In genomic region chr14:79280456-79280855, GRCm38 (mm10) we compare ENCODE assay signal across 16 mouse cellular contexts. TPM values are rescaled to one million over a fixed set of nuclear protein-coding genes. Genes with fewer than 3 reads are reported as not detected.
A peak's percentile ranks its signal among the peaks of the same experiment; 100 is the strongest.
DNase-seq lines count a peak whose midpoint lies in the region; ATAC-seq and TF ChIP-seq lines count a peak whose summit lies in the region.
"Had no signal": no experiment of that assay in that cellular context is flagged by ENCODE, and none has a peak within 500 bp of the region (broad histone marks: within the 10 kb centered on the region; RNA-seq: fewer than 3 reads in every experiment).

No protein-coding gene starts in this region.

- 66% methylated on average over 9 of the region's 9 CpGs for WGBS in kidney, postnatal 0 days

- H3K4me1 ChIP-seq in kidney, postnatal 0 days (replicated peaks; ENCODE audit: insufficient read depth, low read length): 0 out of 2 replicates have a peak, but pooled peaks cover 9% of the 10 kb centered on the region

- no peaks in the 10 kb centered on the region for H3K36me3 ChIP-seq in kidney, postnatal 0 days (ENCODE audit: insufficient read depth, low read length)
- H3K36me3 ChIP-seq: liver, embryonic 13.5 days had no signal

- no peak overlapping the region for H3K4me3 ChIP-seq in kidney, postnatal 0 days (replicated peaks; ENCODE audit: low read depth, low read length)
- H3K4me3 ChIP-seq: liver, embryonic 13.5 days had no signal

- H3K27ac ChIP-seq in kidney, postnatal 0 days: no peak overlapping the region
- H3K27ac ChIP-seq: liver, embryonic 13.5 days had no signal

- peak; percentile 88 for ATAC-seq in kidney, postnatal 0 days (replicated peaks; ENCODE audit: low FRiP score, low read depth)
- ATAC-seq in activated CD4-positive, CD25-positive, alpha-beta regulatory T cell, adult 4 months: peak; percentile 32
- peak; percentile 25; the same call in 1 of the 2 replicates for ATAC-seq in neutrophil, adult 5-6 weeks (ENCODE audit: extremely low read depth, insufficient number of reproducible peaks, low FRiP score, poor library complexity, severe bottlenecking)

- no peak overlapping the region for H3K4me2 ChIP-seq in kidney, postnatal 0 days (ENCODE audit: low read length)
- H3K4me2 ChIP-seq: liver, embryonic 13.5 days had no signal

- DNase-seq in kidney, postnatal 0 days (ENCODE audit: low spot score): no peak
- DNase-seq in kidney, postnatal 4 days: no peak
- DNase-seq in thymus, postnatal 4 days: peak; percentile 75
- DNase-seq in adrenal gland, postnatal 4 days (ENCODE audit: low spot score in 2 of 2): no peak
- DNase-seq in cerebellum, postnatal 4 days (ENCODE audit: low spot score in 2 of 2): no peak
- DNase-seq: adrenal gland, adult 8-10 months; cerebellum, adult 9-11 months; liver, embryonic 13.5 days; lung, postnatal 10 days had no signal

- no peaks in the 10 kb centered on the region for H3K27me3 ChIP-seq in kidney, postnatal 0 days (ENCODE audit: insufficient read depth, low read length)
- H3K27me3 ChIP-seq: liver, embryonic 13.5 days had no signal

- H3K9ac ChIP-seq in kidney, postnatal 0 days (ENCODE audit: low read depth, low read length): no peak overlapping the region
- H3K9ac ChIP-seq: liver, embryonic 13.5 days had no signal

- no peak for TF ChIP-seq CTCF in kidney, postnatal 0 days (IDR thresholded peaks at IDR 0.05; ENCODE audit: low read depth)

- H3K9me3 ChIP-seq in kidney, postnatal 0 days (replicated peaks; ENCODE audit: low read length): no peaks in the 10 kb centered on the region
- H3K9me3 ChIP-seq: liver, embryonic 13.5 days had no signal

RNA-seq across cellular contexts. Expression of gene Rgcc, which starts 21.0 kb away (rescaled TPM):
- polyA plus RNA-seq in kidney, postnatal 0 days (2015; fragmentation: Nextera tagmentation; extraction: Ambion mirVana): 60.1 and 70.7 TPM in 2 replicates
- 10 to 100 TPM; 27.5 to 38.3 TPM for polyA plus RNA-seq in activated CD4-positive, CD25-positive, alpha-beta regulatory T cell, adult 4 months (2017; shearing (Covaris generic))
- total RNA-seq in neutrophil, adult 5-6 weeks (2017): 20.3 and 20.8 TPM in 2 replicates
- 10 to 100 TPM; 72.3 to 97.8 TPM for total RNA-seq in adrenal gland, postnatal 4 days (2021)

RNA-seq across cellular contexts. Expression of gene Zfp957, which starts 33.3 kb away (rescaled TPM):
- polyA plus RNA-seq in kidney, postnatal 0 days (2015; fragmentation: Nextera tagmentation; extraction: Ambion mirVana): not detected in 2 replicates
- polyA plus RNA-seq in activated CD4-positive, CD25-positive, alpha-beta regulatory T cell, adult 4 months (2017; shearing (Covaris generic)): under 1 TPM in 1 of 2 experiments, not detected in 1; 0.12 TPM
- total RNA-seq in neutrophil, adult 5-6 weeks (2017): not detected in 2 replicates
- not detected for total RNA-seq in adrenal gland, postnatal 4 days (2021)
- total RNA-seq: hematopoietic stem cell, adult 5-6 weeks; left cerebral cortex, postnatal 25 days; megakaryocyte-erythroid progenitor cell, adult 5-6 weeks had no signal
- polyA plus RNA-seq: intestine, embryonic 14.5 days; liver, embryonic 13.5 days; stomach, embryonic 14.5 days had no signal

Comparison
In these comparisons a context has a peak if more than half of its experiments do, and no peak if none do; other contexts are left out.
1. ATAC-seq: peak in every context shown above with its lines; median percentile 88 in kidney, postnatal 0 days; 32 in activated CD4-positive, CD25-positive, alpha-beta regulatory T cell, adult 4 months; 25 in neutrophil, adult 5-6 weeks.